Mouse (Mus musculus): ENCODE results near the gene Cacna1h.
A peak's percentile ranks its signal among the peaks of the same experiment; 100 is the strongest.

Gene Cacna1h

GRCm38 (mm10) chr17:25408302-25408999, 25.1 kb downstream of the Cacna1h start:
- DNase-seq (ENCODE audit: low read depth) = no peak

DNA sequence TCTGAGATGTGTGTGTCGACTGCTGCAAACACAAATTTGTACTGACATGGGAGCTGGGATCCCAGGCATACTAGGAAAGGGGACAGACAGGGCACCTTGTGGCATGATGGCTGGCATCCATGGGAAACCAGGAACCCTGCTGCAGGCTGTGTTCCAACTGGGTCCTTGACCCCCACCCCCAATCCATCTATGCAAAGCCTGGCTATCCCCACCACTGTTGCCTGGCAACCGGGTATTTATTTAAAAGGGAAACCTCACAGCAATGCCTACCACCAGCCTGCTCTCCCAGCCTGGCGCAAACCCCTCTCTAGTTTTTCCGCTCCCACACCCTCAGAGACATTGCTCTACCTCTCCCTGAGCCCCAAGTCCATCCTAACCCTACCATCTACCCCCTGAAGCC, 26.2 kb downstream of the Cacna1h start:
- DNase-seq (ENCODE audit: low read depth) = no peak

DNA sequence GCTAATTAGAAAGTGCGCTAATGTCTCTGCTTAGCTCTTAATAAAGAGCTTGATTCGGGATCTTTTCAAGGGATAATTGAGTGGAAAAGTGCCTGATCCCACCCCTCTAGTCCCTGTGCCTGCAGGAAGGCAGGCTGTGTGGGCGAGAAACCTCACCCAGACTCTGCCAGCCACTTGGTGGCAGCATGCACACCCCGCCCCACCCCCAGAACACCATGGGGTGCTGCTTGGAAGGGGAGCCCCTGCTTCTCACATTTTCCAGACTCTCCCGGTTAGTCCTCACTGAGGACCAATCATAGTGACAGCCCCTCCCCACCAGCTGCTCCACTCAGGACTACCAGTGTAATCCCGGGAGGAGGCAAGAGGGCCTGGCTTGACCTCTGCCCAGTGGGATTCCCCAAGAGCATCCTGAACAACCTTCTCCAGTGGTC, 27.6 kb downstream of the Cacna1h start:
- DNase-seq (ENCODE audit: low read depth) = no peak

GRCm38 (mm10) chr17:25405224-25405895, 28.2 kb downstream of the Cacna1h start:
- DNase-seq (ENCODE audit: low read depth) = no peak

GRCm38 (mm10) chr17:25404190-25404589, 29.4 kb downstream of the Cacna1h start:
- no peak for DNase-seq (ENCODE audit: low read depth)

- no peak for DNase-seq (ENCODE audit: low read depth)
Measured at GRCm38 (mm10) chr17:25402224-25402623, 31.4 kb downstream of the Cacna1h start.

- no peak for DNase-seq (ENCODE audit: low read depth)
Measured at GRCm38 (mm10) chr17:25401491-25401890, 32.1 kb downstream of the Cacna1h start.

DNA sequence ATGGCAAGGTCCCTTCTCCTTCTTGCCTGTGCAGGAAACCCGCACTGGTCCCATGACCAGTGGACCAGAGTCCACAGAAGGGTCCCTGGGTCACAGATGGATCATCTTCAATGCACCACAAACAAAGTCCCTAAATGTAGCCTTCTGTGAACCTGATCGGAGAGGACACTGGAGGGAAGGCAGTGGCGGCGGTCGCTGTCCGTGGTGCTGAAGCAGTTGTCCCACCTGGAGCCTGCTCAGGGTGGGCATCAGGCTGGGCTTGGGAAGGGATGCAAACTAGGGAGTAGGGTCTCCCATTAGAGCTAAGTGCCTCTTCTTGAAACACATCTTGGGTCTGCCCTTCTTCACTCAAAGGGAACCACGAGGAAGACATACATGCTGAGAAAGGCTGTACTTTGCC, 33.1 kb downstream of the Cacna1h start:
- peak; percentile 23 for DNase-seq (ENCODE audit: low read depth)

- DNase-seq (ENCODE audit: low read depth) = no peak
Measured at GRCm38 (mm10) chr17:25398520-25398838, 35.1 kb downstream of the Cacna1h start.

GRCm38 (mm10) chr17:25397804-25398519, 35.6 kb downstream of the Cacna1h start:
- DNase-seq (ENCODE audit: low read depth) = peak; percentile 70

GRCm38 (mm10) chr17:25394526-25394925, 39.1 kb downstream of the Cacna1h start:
- no peak for DNase-seq (ENCODE audit: low read depth)

DNA sequence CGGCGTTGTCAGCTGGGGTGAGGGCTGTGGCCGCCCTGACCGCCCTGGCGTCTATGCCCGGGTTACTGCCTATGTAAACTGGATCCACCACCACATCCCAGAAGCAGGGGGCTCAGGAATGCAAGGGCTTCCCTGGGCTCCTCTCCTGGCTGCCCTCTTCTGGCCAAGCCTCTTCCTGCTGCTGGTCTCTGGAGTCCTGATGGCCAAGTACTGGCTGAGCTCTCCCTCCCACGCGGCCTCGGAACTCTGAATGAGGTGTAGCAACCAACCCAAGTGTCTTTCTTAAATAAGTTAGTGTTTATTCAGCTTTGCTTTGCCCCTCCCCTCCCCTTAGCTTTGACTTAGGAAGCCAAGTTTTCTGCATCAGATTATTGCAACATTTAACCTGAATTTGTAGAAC, 59.6 kb downstream of the Cacna1h start:
- DNase-seq (ENCODE audit: low read depth) = no peak

GRCm38 (mm10) chr17:25372491-25372890, 61.1 kb downstream of the Cacna1h start:
- DNase-seq (ENCODE audit: low read depth) = no peak

DNA sequence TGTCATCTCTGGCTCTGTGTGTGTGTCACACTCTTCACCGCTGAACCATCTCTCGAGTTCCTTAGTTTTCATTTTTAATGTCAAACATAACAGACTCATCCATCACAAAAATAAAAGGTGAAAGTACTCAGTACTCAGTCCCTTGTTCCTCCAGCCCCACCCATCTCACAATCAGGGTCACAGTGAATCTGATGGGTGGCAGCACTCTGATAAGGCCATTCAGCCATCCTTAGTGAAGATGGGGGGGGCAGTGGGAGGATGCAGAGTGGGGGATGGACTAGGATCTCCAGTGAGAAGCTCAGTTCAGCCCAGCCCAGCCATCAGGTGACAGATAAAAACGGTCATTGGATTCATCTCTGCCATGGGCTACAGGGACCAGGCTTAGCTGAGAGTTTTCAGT, 64.6 kb downstream of the Cacna1h start, which contains the start of gene Tpsg1:
Gene Tpsg1, plus strand, starts transcription at position 301 of the 400 bp plus-strand sequence.
- no peak for DNase-seq (ENCODE audit: low read depth)

DNA sequence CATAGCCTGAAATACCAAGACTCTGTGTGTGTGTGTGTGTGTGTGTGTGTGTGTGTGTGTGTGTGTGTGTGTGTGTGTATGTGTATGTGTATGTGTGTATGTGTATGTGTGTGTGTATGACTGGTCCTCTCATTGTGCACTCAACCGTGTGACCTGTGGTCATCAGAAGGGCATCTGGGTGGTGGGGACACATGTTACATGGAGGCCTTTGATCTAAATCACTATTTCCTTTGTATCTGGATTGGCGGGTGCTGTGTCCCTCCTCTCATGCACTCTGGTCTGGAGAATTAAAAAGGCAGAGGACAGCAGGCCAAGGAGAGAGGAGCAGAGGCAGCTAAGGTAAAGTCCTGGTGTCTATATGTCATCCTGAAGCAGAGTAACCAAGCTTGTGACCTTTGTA, 67.6 kb downstream of the Cacna1h start, which contains the start of gene Tpsb2:
Gene Tpsb2, plus strand, starts transcription at position 301 of the 400 bp plus-strand sequence.
- no peak for DNase-seq (ENCODE audit: low read depth)

DNA sequence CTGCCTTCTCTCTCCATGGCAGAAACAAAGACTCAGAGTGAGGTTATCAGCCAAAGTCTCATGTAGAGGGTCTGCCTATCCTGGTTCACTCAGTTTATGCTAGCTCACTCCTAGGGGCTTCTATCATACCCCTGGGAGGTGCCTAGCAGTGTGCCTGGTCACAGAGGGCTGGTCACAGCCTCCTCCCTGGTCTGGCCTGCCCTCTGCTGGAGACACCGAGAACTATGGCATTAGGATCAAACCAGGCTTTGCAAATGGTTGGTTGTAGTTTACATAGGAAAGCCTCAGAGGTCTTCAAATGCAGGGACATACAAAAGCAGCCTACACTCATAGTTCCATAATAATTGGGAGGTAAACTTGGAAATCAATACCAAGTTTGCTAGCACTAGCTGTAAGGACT, 69.9 kb downstream of the Cacna1h start:
- peak; percentile 52 for DNase-seq (ENCODE audit: low read depth)

- no peak for DNase-seq (ENCODE audit: low read depth)
Measured at GRCm38 (mm10) chr17:25361291-25361690, 72.3 kb downstream of the Cacna1h start.

DNA sequence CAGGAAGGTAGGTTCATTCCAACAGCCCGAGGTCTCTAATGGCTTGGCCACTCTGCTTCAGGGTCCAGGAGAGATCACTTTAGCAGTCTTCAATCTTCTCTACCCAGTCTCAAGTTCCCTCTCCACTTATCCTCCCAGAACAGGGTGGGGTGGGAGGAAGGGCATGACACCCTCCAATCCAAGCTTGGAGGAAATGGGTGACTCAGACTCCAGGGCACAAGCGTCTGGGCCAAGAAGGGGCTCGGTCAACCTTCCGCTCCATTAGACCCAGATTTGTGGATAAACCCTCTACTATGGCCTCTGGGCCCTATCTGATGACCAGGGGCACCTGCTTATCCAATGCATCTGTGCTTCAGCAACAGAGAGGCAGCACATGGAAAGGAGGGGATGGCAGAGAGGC, 88.1 kb downstream of the Cacna1h start, which contains the start of gene Tpsab1:
Gene Tpsab1, minus strand, starts transcription at position 101 of the 400 bp plus-strand sequence.
- DNase-seq (ENCODE audit: low read depth) = no peak

GRCm38 (mm10) chr17:25341490-25341889, 92.1 kb downstream of the Cacna1h start:
- no peak for DNase-seq (ENCODE audit: low read depth)

- DNase-seq (ENCODE audit: low read depth) = no peak
Measured at GRCm38 (mm10) chr17:25340003-25340402, 93.6 kb downstream of the Cacna1h start.

- DNase-seq (ENCODE audit: low read depth) = no peak
Measured at GRCm38 (mm10) chr17:25338218-25338617, 95.4 kb downstream of the Cacna1h start.

DNA sequence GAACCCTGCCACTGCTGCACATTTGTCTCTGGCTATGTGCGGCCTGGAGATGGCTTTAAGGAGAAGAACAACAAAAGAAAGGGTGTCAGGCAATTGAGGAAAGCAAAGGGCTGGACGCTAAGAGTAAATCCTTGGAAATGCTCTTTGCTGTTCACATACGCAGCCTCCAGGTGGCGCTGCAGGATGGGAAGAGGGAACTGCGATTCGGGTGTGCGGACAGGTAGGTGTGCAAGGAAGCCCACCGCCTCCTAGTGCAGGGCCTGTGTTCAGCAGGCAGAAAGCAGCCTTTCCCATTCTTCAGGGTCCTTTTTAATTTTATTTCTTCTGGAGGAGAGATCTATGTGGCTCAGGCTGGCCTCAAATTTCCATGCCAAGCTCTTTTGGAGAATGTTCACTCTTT, 99.6 kb downstream of the Cacna1h start:
- DNase-seq (ENCODE audit: low read depth) = peak; percentile 62

DNA sequence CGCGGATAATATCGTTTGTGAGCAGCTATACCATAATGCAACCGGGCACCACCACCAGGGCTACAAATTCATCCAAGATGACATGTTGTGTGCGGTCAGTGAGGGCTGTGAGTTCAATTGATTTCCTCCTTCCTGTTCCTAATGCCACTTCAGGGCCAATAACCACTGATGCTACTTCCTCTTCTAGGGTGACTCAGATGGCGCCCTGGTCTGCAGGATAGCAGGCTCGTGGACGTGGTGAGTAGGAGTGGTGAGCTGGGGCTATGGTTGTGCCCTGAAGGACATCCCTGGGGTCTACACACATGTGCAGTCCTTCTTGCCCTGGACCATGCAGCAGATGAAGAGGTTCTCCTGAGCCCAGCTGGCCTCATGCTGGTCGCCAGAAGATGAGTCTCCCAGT, 101.3 kb downstream of the Cacna1h start:
- DNase-seq (ENCODE audit: low read depth) = no peak

All from induced T-regulatory cell, adult 2 months (primary cell).